Mouse (Mus musculus) frontal cortex, postnatal 36 days (tissue): ENCODE measurements around the gene Emp3.
"Not testable (repeated sequence)": the region's sequence is repeated elsewhere in the genome, so short reads cannot be mapped to it uniquely, and the experiment has no call there.

Source experiments
- DNase-seq, 2 experiments: peaks; one replicate each; pipeline ENCODE4 v3.0.0; 2022; ENCODE audit warnings: low spot score in 2 of 2

The Emp3 gene

GRCm38 (mm10) chr7:45916056-45917003, 4.9 kb downstream of the Emp3 start:
- DNase-seq, result peak; percentile 54 to 77

GRCm38 (mm10) chr7:45915011-45915410, 6.2 kb downstream of the Emp3 start:
- DNase-seq, result no peak

GRCm38 (mm10) chr7:45914067-45914466, 7.1 kb downstream of the Emp3 start:
- DNase-seq, result no peak

- no peak for DNase-seq
These were observed 12.1 kb downstream of the Emp3 start for GRCm38 (mm10) chr7:45909145-45909544.

- no peak for DNase-seq
These were observed 12.8 kb downstream of the Emp3 start for GRCm38 (mm10) chr7:45908384-45908783.

- no peak for DNase-seq
These were observed 14.6 kb downstream of the Emp3 start for GRCm38 (mm10) chr7:45906622-45907021.

GRCm38 (mm10) chr7:45902481-45903002, 18.7 kb downstream of the Emp3 start:
- no peak for DNase-seq

- DNase-seq, result no peak
These were observed 19.6 kb downstream of the Emp3 start for GRCm38 (mm10) chr7:45901562-45901961.

- DNase-seq, result not testable (repeated sequence)
These were observed 23.1 kb downstream of the Emp3 start for GRCm38 (mm10) chr7:45898125-45898524.

GRCm38 (mm10) chr7:45897258-45897757, 23.9 kb downstream of the Emp3 start:
- DNase-seq, result peak; percentile 60 to 66

GRCm38 (mm10) chr7:45896517-45897257, 24.5 kb downstream of the Emp3 start, which contains the start of the genes Syngr4 and Tmem143:
Gene Syngr4, minus strand, starts transcription at chr7:45896714.
Gene Tmem143, plus strand, starts transcription at chr7:45896941.
- DNase-seq, result peak; percentile 93 to 96

GRCm38 (mm10) chr7:45895931-45896516, 25.2 kb downstream of the Emp3 start:
- no peak for DNase-seq

GRCm38 (mm10) chr7:45892651-45893050, 28.6 kb downstream of the Emp3 start:
- DNase-seq, result no peak

GRCm38 (mm10) chr7:45887246-45887645, 34.0 kb downstream of the Emp3 start:
- DNase-seq, result no peak

- no peak for DNase-seq
These were observed 40.2 kb downstream of the Emp3 start for GRCm38 (mm10) chr7:45881011-45881410.

GRCm38 (mm10) chr7:45880531-45880930, 40.7 kb downstream of the Emp3 start:
- DNase-seq, result no peak

GRCm38 (mm10) chr7:45878278-45878677, 42.9 kb downstream of the Emp3 start, which contains the start of gene Grin2d:
Gene Grin2d, minus strand, starts transcription at chr7:45878378.
- not testable (repeated sequence) for DNase-seq

GRCm38 (mm10) chr7:45876895-45877294, 44.3 kb downstream of the Emp3 start:
- no peak for DNase-seq

GRCm38 (mm10) chr7:45873061-45873947, 47.9 kb downstream of the Emp3 start:
- peak; percentile 54 to 61 for DNase-seq

GRCm38 (mm10) chr7:45872624-45873023, 48.6 kb downstream of the Emp3 start, which contains the start of gene Kdelr1:
Gene Kdelr1, plus strand, starts transcription at chr7:45872772.
- DNase-seq, result peak; percentile 89 to 91
